Mouse (Mus musculus): ENCODE data around the gene Ciart. TPM values are rescaled to one million over a fixed set of nuclear protein-coding genes. Genes with fewer than 3 reads are reported as not detected.

Ciart gene
- polyA plus RNA-seq, 1 experiment from 2014 or later, result 4.5 TPM

- Histone ChIP-seq H3K27me3 (replicated peaks) (no peaks in the 10 kb centered on the region), H3K36me3 (no peaks in the 10 kb centered on the region), H3K9ac (replicated peaks) (no peak overlapping the region), H3K4me3 (replicated peaks) (no peak overlapping the region), H3K9me3 (replicated peaks) (no peaks in the 10 kb centered on the region), H3K4me1 (peaks cover 18% of the 10 kb centered on the region), H3K4me2 (no peak overlapping the region), H3K27ac (replicated peaks) (no peak overlapping the region)
- no peak for ATAC-seq (ENCODE audit: low FRiP score)
- 95% methylated on average over 4 of the region's 4 CpGs for WGBS
These were observed 3.0 kb downstream of the Ciart start for GRCm38 (mm10) chr3:95879063-95879462.

- no peaks in the 10 kb centered on the region for H3K9me3 ChIP-seq (replicated peaks)
- H3K4me3 ChIP-seq (replicated peaks), result peak overlapping the region; percentile 70
- peak overlapping the region; percentile 78 for H3K4me2 ChIP-seq
- H3K9ac ChIP-seq (replicated peaks), result peak overlapping the region; percentile 77
- H3K27ac ChIP-seq (replicated peaks), result peak overlapping the region; percentile 86; the same call in 1 of the 2 replicates
- H3K27me3 ChIP-seq (replicated peaks), result no peaks in the 10 kb centered on the region
- H3K4me1 ChIP-seq, result peaks cover 26% of the 10 kb centered on the region
- peaks cover 21% of the 10 kb centered on the region for H3K36me3 ChIP-seq
- no peak for ATAC-seq (ENCODE audit: low FRiP score)
- WGBS, result 83% methylated on average over 7 of the region's 7 CpGs
These were observed 10.0 kb downstream of the Ciart start for GRCm38 (mm10) chr3:95872048-95872447.

GRCm38 (mm10) chr3:95871392-95871867 is 10.6 kb downstream of the Ciart start, which contains the start of gene Mrps21:
Gene Mrps21 (minus strand): TSS chr3:95871519.
- peak within 1 kb of the TSS; percentile 78 for H3K4me2 ChIP-seq
- H3K4me1 ChIP-seq, result peaks cover 26% of the 10 kb centered on the region
- peak within 1 kb of the TSS; percentile 77 for H3K9ac ChIP-seq (replicated peaks)
- peak within 1 kb of the TSS; percentile 70 for H3K4me3 ChIP-seq (replicated peaks)
- H3K27ac ChIP-seq (replicated peaks), result peak within 1 kb of the TSS; percentile 86
- WGBS, result under 1% methylated on average over 33 of the region's 33 CpGs
- H3K27me3 ChIP-seq (replicated peaks), result no peaks in the 10 kb centered on the region
- no peaks in the 10 kb centered on the region for H3K9me3 ChIP-seq (replicated peaks)
- peaks cover 23% of the 10 kb centered on the region for H3K36me3 ChIP-seq
- peak; percentile 96 for ATAC-seq (ENCODE audit: low FRiP score)

- Histone ChIP-seq H3K4me3 (replicated peaks) (peak overlapping the region; percentile 70), H3K27ac (replicated peaks) (peak overlapping the region; percentile 86), H3K27me3 (replicated peaks) (no peaks in the 10 kb centered on the region), H3K9me3 (replicated peaks) (no peaks in the 10 kb centered on the region), H3K36me3 (peaks cover 26% of the 10 kb centered on the region), H3K4me2 (peak overlapping the region; percentile 78), H3K9ac (replicated peaks) (peak overlapping the region; percentile 77), H3K4me1 (peaks cover 26% of the 10 kb centered on the region)
- 8% methylated on average over 15 of the region's 15 CpGs for WGBS
- peak; percentile 48 for ATAC-seq (ENCODE audit: low FRiP score)
These were observed 11.1 kb downstream of the Ciart start for GRCm38 (mm10) chr3:95870976-95871375.

GRCm38 (mm10) chr3:95867408-95867807 is 14.6 kb downstream of the Ciart start:
- H3K4me3 ChIP-seq (replicated peaks), result no peak overlapping the region
- H3K9ac ChIP-seq (replicated peaks), result no peak overlapping the region
- WGBS, result 98% methylated on average over 2 of the region's 2 CpGs
- no peaks in the 10 kb centered on the region for H3K27me3 ChIP-seq (replicated peaks)
- H3K4me2 ChIP-seq, result no peak overlapping the region
- no peaks in the 10 kb centered on the region for H3K9me3 ChIP-seq (replicated peaks)
- no peak overlapping the region for H3K27ac ChIP-seq (replicated peaks)
- ATAC-seq (ENCODE audit: low FRiP score), result no peak
- H3K36me3 ChIP-seq, result peaks cover 49% of the 10 kb centered on the region
- H3K4me1 ChIP-seq, result peaks cover 24% of the 10 kb centered on the region

GRCm38 (mm10) chr3:95866071-95866470 is 16.0 kb downstream of the Ciart start:
- H3K4me3 ChIP-seq (replicated peaks), result no peak overlapping the region
- H3K4me2 ChIP-seq, result no peak overlapping the region
- H3K4me1 ChIP-seq, result peaks cover 18% of the 10 kb centered on the region
- ATAC-seq (ENCODE audit: low FRiP score), result no peak
- no peaks in the 10 kb centered on the region for H3K9me3 ChIP-seq (replicated peaks)
- no peak overlapping the region for H3K9ac ChIP-seq (replicated peaks)
- H3K36me3 ChIP-seq, result peaks cover 51% of the 10 kb centered on the region
- H3K27ac ChIP-seq (replicated peaks), result no peak overlapping the region
- 95% methylated on average over 5 of the region's 5 CpGs for WGBS
- no peaks in the 10 kb centered on the region for H3K27me3 ChIP-seq (replicated peaks)

- Histone ChIP-seq H3K27me3 (replicated peaks) (no peaks in the 10 kb centered on the region), H3K4me1 (peaks cover 14% of the 10 kb centered on the region), H3K9ac (replicated peaks) (no peak overlapping the region), H3K4me3 (replicated peaks) (no peak overlapping the region), H3K4me2 (no peak overlapping the region), H3K27ac (replicated peaks) (no peak overlapping the region), H3K9me3 (replicated peaks) (no peaks in the 10 kb centered on the region), H3K36me3 (peaks cover 51% of the 10 kb centered on the region)
- no peak for ATAC-seq (ENCODE audit: low FRiP score)
- 94% methylated on average over 20 of the region's 20 CpGs for WGBS
These were observed 16.5 kb downstream of the Ciart start for GRCm38 (mm10) chr3:95865571-95865970.

- Histone ChIP-seq H3K4me3 (replicated peaks) (no peak overlapping the region), H3K36me3 (peaks cover 50% of the 10 kb centered on the region)
- 93% methylated on average over 5 of the region's 5 CpGs for WGBS
These were observed 17.0 kb downstream of the Ciart start for GRCm38 (mm10) chr3:95865050-95865449.

GRCm38 (mm10) chr3:95863578-95863977 is 18.5 kb downstream of the Ciart start:
- WGBS, result 77% methylated on average over 7 of the region's 7 CpGs
- Histone ChIP-seq H3K27ac (replicated peaks) (no peak overlapping the region), H3K9me3 (replicated peaks) (no peaks in the 10 kb centered on the region), H3K9ac (replicated peaks) (no peak overlapping the region), H3K36me3 (peaks cover 37% of the 10 kb centered on the region), H3K4me2 (no peak overlapping the region), H3K27me3 (replicated peaks) (no peaks in the 10 kb centered on the region), H3K4me3 (replicated peaks) (no peak overlapping the region), H3K4me1 (no peaks in the 10 kb centered on the region)
- no peak for ATAC-seq (ENCODE audit: low FRiP score)

More at GRCm38 (mm10) chr3:95865050-95865449, 17.0 kb downstream of the Ciart start:
- Histone ChIP-seq H3K9ac (replicated peaks) (no peak overlapping the region), H3K4me1 (peaks cover 9% of the 10 kb centered on the region; the same call in 1 of the 2 replicates), H3K27me3 (replicated peaks) (no peaks in the 10 kb centered on the region), H3K9me3 (replicated peaks) (no peaks in the 10 kb centered on the region), H3K27ac (replicated peaks) (no peak overlapping the region), H3K4me2 (no peak overlapping the region)
- ATAC-seq (ENCODE audit: low FRiP score), result no peak

GRCm38 (mm10) chr3:95861796-95862195 is 20.3 kb downstream of the Ciart start:
- no peak overlapping the region for H3K9ac ChIP-seq (replicated peaks)
- peaks cover 28% of the 10 kb centered on the region for H3K36me3 ChIP-seq
- H3K4me2 ChIP-seq, result no peak overlapping the region
- H3K9me3 ChIP-seq (replicated peaks), result no peaks in the 10 kb centered on the region
- ATAC-seq (ENCODE audit: low FRiP score), result peak; percentile 21; the same call in 1 of the 2 replicates
- H3K27me3 ChIP-seq (replicated peaks), result no peaks in the 10 kb centered on the region
- 33% methylated on average over 2 of the region's 2 CpGs for WGBS
- H3K27ac ChIP-seq (replicated peaks), result no peak overlapping the region
- H3K4me1 ChIP-seq, result no peaks in the 10 kb centered on the region
- no peak overlapping the region for H3K4me3 ChIP-seq (replicated peaks)

GRCm38 (mm10) chr3:95861216-95861615 is 20.8 kb downstream of the Ciart start:
- no peak overlapping the region for H3K4me3 ChIP-seq (replicated peaks)
- 78% methylated on average over 10 of the region's 10 CpGs for WGBS
- H3K27me3 ChIP-seq (replicated peaks), result no peaks in the 10 kb centered on the region
- H3K36me3 ChIP-seq, result peaks cover 28% of the 10 kb centered on the region
- no peak for ATAC-seq (ENCODE audit: low FRiP score)
- H3K9ac ChIP-seq (replicated peaks), result no peak overlapping the region
- no peaks in the 10 kb centered on the region for H3K9me3 ChIP-seq (replicated peaks)
- H3K4me2 ChIP-seq, result no peak overlapping the region
- peaks cover under 1% of the 10 kb centered on the region; the same call in 1 of the 2 replicates for H3K4me1 ChIP-seq
- H3K27ac ChIP-seq (replicated peaks), result no peak overlapping the region

- H3K36me3 ChIP-seq, result peaks cover 21% of the 10 kb centered on the region
- no peak overlapping the region for H3K4me3 ChIP-seq (replicated peaks)
- WGBS, result 90% methylated on average over 3 of the region's 3 CpGs
- no peaks in the 10 kb centered on the region for H3K9me3 ChIP-seq (replicated peaks)
- ATAC-seq (ENCODE audit: low FRiP score), result no peak
- no peak overlapping the region for H3K4me2 ChIP-seq
- H3K9ac ChIP-seq (replicated peaks), result no peak overlapping the region
- no peak overlapping the region for H3K27ac ChIP-seq (replicated peaks)
- H3K4me1 ChIP-seq, result peaks cover 3% of the 10 kb centered on the region; the same call in 1 of the 2 replicates
- no peaks in the 10 kb centered on the region for H3K27me3 ChIP-seq (replicated peaks)
These were observed 21.7 kb downstream of the Ciart start for GRCm38 (mm10) chr3:95860323-95860722.
